Mouse (Mus musculus): Measurements from ENCODE around the gene Atp1a1. TPM values are rescaled to one million over a fixed set of nuclear protein-coding genes. Genes with fewer than 3 reads are reported as not detected.

The Atp1a1 gene
- 100 to 1,000 TPM; 773 to 866 TPM for total RNA-seq (2021)
- long read RNA-seq, experiment 1, transcript Atp1a1-201 (23 exons, 3,679 nt) = major isoform, 103 of 156 reads
- long read RNA-seq, experiment 1, partial matches to known transcripts = 30 of 156 reads
- long read RNA-seq, experiment 1, other reads (novel, unspliced or antisense) = 23 of 156 reads
- long read RNA-seq, experiment 2, transcript Atp1a1-201 (23 exons, 3,679 nt) = major isoform, 87 of 130 reads
- long read RNA-seq, experiment 2, partial matches to known transcripts = 23 of 130 reads
- long read RNA-seq, experiment 2, other reads (novel, unspliced or antisense) = 20 of 130 reads

- intact Hi-C loops (cut with DNase I) = loop anchor here (2.0 to 10.0 kb wide), 3 partner anchors 52 to 320 kb away; partner anchors contain the start of gene Slc22a15
- peak; percentile 97 to 98 for DNase-seq
These were observed at the start of gene Atp1a1 for GRCm38 (mm10) chr3:101604550-101605223. TSS of gene Atp1a1 (minus strand) at chr3:101604684.

GRCm38 (mm10) chr3:101653446-101653845 lies 49.0 kb upstream of the Atp1a1 start:
- intact Hi-C loops (cut with DNase I) = no loop called here
- no peak for DNase-seq

- intact Hi-C loops (cut with DNase I) = no loop called here
These were observed 48.5 kb upstream of the Atp1a1 start for GRCm38 (mm10) chr3:101652967-101653366.

GRCm38 (mm10) chr3:101650328-101650727 lies 45.8 kb upstream of the Atp1a1 start:
- intact Hi-C loops (cut with DNase I) = no loop called here
- DNase-seq = no peak

More at GRCm38 (mm10) chr3:101652967-101653366, 48.5 kb upstream of the Atp1a1 start:
- no peak for DNase-seq

GRCm38 (mm10) chr3:101649271-101649670 lies 44.8 kb upstream of the Atp1a1 start:
- intact Hi-C loops (cut with DNase I) = no loop called here
- DNase-seq = no peak

- intact Hi-C loops (cut with DNase I) = no loop called here
- no peak for DNase-seq
These were observed 43.8 kb upstream of the Atp1a1 start for GRCm38 (mm10) chr3:101648096-101648793.

- no peak for DNase-seq
- intact Hi-C loops (cut with DNase I) = no loop called here
These were observed 42.3 kb upstream of the Atp1a1 start for GRCm38 (mm10) chr3:101646806-101647205.

GRCm38 (mm10) chr3:101645569-101646106 lies 41.2 kb upstream of the Atp1a1 start:
- DNase-seq = no peak
- intact Hi-C loops (cut with DNase I) = no loop called here

GRCm38 (mm10) chr3:101644062-101644802 lies 39.7 kb upstream of the Atp1a1 start:
- DNase-seq = no peak
- intact Hi-C loops (cut with DNase I) = no loop called here

- no peak for DNase-seq
- intact Hi-C loops (cut with DNase I) = no loop called here
These were observed 38.8 kb upstream of the Atp1a1 start for GRCm38 (mm10) chr3:101643264-101643663.

- DNase-seq = no peak
- intact Hi-C loops (cut with DNase I) = no loop called here
These were observed 33.7 kb upstream of the Atp1a1 start for GRCm38 (mm10) chr3:101638223-101638622.

GRCm38 (mm10) chr3:101636510-101636909 lies 32.0 kb upstream of the Atp1a1 start:
- intact Hi-C loops (cut with DNase I) = no loop called here
- DNase-seq = no peak

- intact Hi-C loops (cut with DNase I) = no loop called here
- DNase-seq = no peak
These were observed 31.6 kb upstream of the Atp1a1 start for GRCm38 (mm10) chr3:101636086-101636485.

- intact Hi-C loops (cut with DNase I) = no loop called here
- no peak for DNase-seq
These were observed 29.8 kb upstream of the Atp1a1 start for GRCm38 (mm10) chr3:101634141-101634900.

GRCm38 (mm10) chr3:101628255-101628654 lies 23.8 kb upstream of the Atp1a1 start:
- DNase-seq = no peak

GRCm38 (mm10) chr3:101624287-101624686 lies 19.8 kb upstream of the Atp1a1 start:
- no peak for DNase-seq
- intact Hi-C loops (cut with DNase I) = no loop called here

More at GRCm38 (mm10) chr3:101628255-101628654, 23.8 kb upstream of the Atp1a1 start:
- intact Hi-C loops (cut with DNase I) = no loop called here

- DNase-seq = no peak
- intact Hi-C loops (cut with DNase I) = no loop called here
These were observed 14.5 kb upstream of the Atp1a1 start for GRCm38 (mm10) chr3:101619017-101619416.

GRCm38 (mm10) chr3:101618505-101618904 lies 14.0 kb upstream of the Atp1a1 start:
- intact Hi-C loops (cut with DNase I) = no loop called here
- DNase-seq = no peak

- no peak for DNase-seq
- intact Hi-C loops (cut with DNase I) = no loop called here
These were observed 13.0 kb upstream of the Atp1a1 start for GRCm38 (mm10) chr3:101617451-101617850.

- DNase-seq = no peak
- intact Hi-C loops (cut with DNase I) = no loop called here
These were observed 12.5 kb upstream of the Atp1a1 start for GRCm38 (mm10) chr3:101617007-101617406.

All from heart, postnatal 14 days (tissue).